In genomic region chr13:23498653-23499052, GRCm38 (mm10) we compare ENCODE assay signal across 10 mouse cellular contexts. TPM values are rescaled to one million over a fixed set of nuclear protein-coding genes. Genes with fewer than 3 reads are reported as not detected.
DNase-seq lines count a peak whose midpoint lies in the region; ATAC-seq and TF ChIP-seq lines count a peak whose summit lies in the region.
"Had no signal": no experiment of that assay in that cellular context is flagged by ENCODE, and none has a peak within 500 bp of the region (broad histone marks: within the 10 kb centered on the region; RNA-seq: fewer than 3 reads in every experiment).

No protein-coding gene starts in this region.

- peak overlapping the region in 1 of 2 experiments; percentile 39; a peak in 1 of 4 replicates for H3K27ac ChIP-seq in heart, embryonic 14.5 days (replicated peaks in 1 of 2; ENCODE audit: control insufficient read depth in 1 of 2, insufficient read depth in 1 of 2, low read depth in 2 of 2, low read length in 2 of 2)
- H3K27ac ChIP-seq in bone marrow macrophage, adult 2 months (ENCODE audit: insufficient read depth, low read depth, low read length) = no peak overlapping the region
- no peak overlapping the region for H3K27ac ChIP-seq in hindbrain, embryonic 12.5 days
- no peak overlapping the region for H3K27ac ChIP-seq in midbrain, embryonic 12.5 days (replicated peaks)
- H3K27ac ChIP-seq in thymus, adult 2 months (ENCODE audit: control insufficient read depth, insufficient read depth, low read length) = no peak overlapping the region
- H3K27ac ChIP-seq: macrophage had no signal

- 7% methylated on average over 10 of the region's 10 CpGs for WGBS in heart, embryonic 14.5 days
- 5% methylated on average over 10 of the region's 10 CpGs for WGBS in hindbrain, embryonic 12.5 days
- WGBS in midbrain, embryonic 12.5 days = 6% methylated on average over 10 of the region's 10 CpGs
- WGBS in thymus, adult 2 months = 63% methylated on average over 10 of the region's 10 CpGs

- H3K36me3 ChIP-seq in heart, embryonic 14.5 days (ENCODE audit: control insufficient read depth, insufficient read depth, low read length) = no peaks in the 10 kb centered on the region
- no peaks in the 10 kb centered on the region for H3K36me3 ChIP-seq in hindbrain, embryonic 12.5 days
- no peaks in the 10 kb centered on the region for H3K36me3 ChIP-seq in midbrain, embryonic 12.5 days
- H3K36me3 ChIP-seq in thymus, adult 2 months (ENCODE audit: control insufficient read depth, insufficient read depth, low read length) = no peaks in the 10 kb centered on the region

- ATAC-seq in heart, embryonic 14.5 days (ENCODE audit: insufficient number of reproducible peaks, insufficient read depth, low FRiP score, low read depth) = no peak
- no peak for ATAC-seq in hindbrain, embryonic 12.5 days (ENCODE audit: low FRiP score)
- no peak for ATAC-seq in midbrain, embryonic 12.5 days (ENCODE audit: low FRiP score, low read depth)

- H3K9ac ChIP-seq in heart, embryonic 14.5 days (ENCODE audit: low read length) = peak overlapping the region; percentile 61
- no peak overlapping the region for H3K9ac ChIP-seq in hindbrain, embryonic 12.5 days
- H3K9ac ChIP-seq in midbrain, embryonic 12.5 days (replicated peaks) = no peak overlapping the region

- H3K4me2 ChIP-seq in heart, embryonic 14.5 days (ENCODE audit: low read length) = peak overlapping the region; percentile 71
- peak overlapping the region; percentile 44 for H3K4me2 ChIP-seq in hindbrain, embryonic 12.5 days (replicated peaks)
- H3K4me2 ChIP-seq in midbrain, embryonic 12.5 days (replicated peaks) = peak overlapping the region; percentile 42

- H3K9me3 ChIP-seq in heart, embryonic 14.5 days (ENCODE audit: control insufficient read depth, low read length) = no peaks in the 10 kb centered on the region
- no peaks in the 10 kb centered on the region for H3K9me3 ChIP-seq in hindbrain, embryonic 12.5 days (replicated peaks)
- H3K9me3 ChIP-seq in midbrain, embryonic 12.5 days = no peaks in the 10 kb centered on the region

- H3K4me3 ChIP-seq in heart, embryonic 14.5 days (ENCODE audit: control insufficient read depth in 1 of 2, insufficient read depth in 1 of 2, low read depth in 1 of 2, low read length in 2 of 2) = peak overlapping the region; percentile 40 to 42; a peak in 3 of 4 replicates
- H3K4me3 ChIP-seq in bone marrow macrophage, adult 2 months (ENCODE audit: insufficient read depth, low read length) = peak overlapping the region; percentile 40; the same call in 1 of the 2 replicates
- H3K4me3 ChIP-seq in hindbrain, embryonic 12.5 days = peak overlapping the region; percentile 24
- H3K4me3 ChIP-seq in midbrain, embryonic 12.5 days = peak overlapping the region; percentile 16
- H3K4me3 ChIP-seq in thymus, adult 2 months (ENCODE audit: control insufficient read depth, insufficient read depth, low read length) = no peak overlapping the region

- no peak for TF ChIP-seq CTCF in bone marrow macrophage, adult 2 months (IDR thresholded peaks at IDR 0.05; ENCODE audit: low read depth, low read length)
- TF ChIP-seq CTCF in thymus, adult 2 months (IDR thresholded peaks at IDR 0.05; ENCODE audit: borderline replicate concordance, control insufficient read depth, extremely low read depth, insufficient read depth, low read length, poor library complexity) = no peak

- peaks cover 2 to 12% of the 10 kb centered on the region in 2 experiments; a peak in 2 of 4 replicates for H3K4me1 ChIP-seq in heart, embryonic 14.5 days (ENCODE audit: control insufficient read depth in 2 of 2, insufficient read depth in 2 of 2, low read length in 2 of 2)
- peaks cover 15% of the 10 kb centered on the region for H3K4me1 ChIP-seq in bone marrow macrophage, adult 2 months (ENCODE audit: control insufficient read depth, insufficient read depth, low read length)
- peaks cover 6% of the 10 kb centered on the region; the same call in 1 of the 2 replicates for H3K4me1 ChIP-seq in hindbrain, embryonic 12.5 days
- H3K4me1 ChIP-seq in midbrain, embryonic 12.5 days = peaks cover 19% of the 10 kb centered on the region; the same call in 1 of the 2 replicates
- no peaks in the 10 kb centered on the region for H3K4me1 ChIP-seq in thymus, adult 2 months (replicated peaks; ENCODE audit: control insufficient read depth, insufficient read depth, low read length)

- TF ChIP-seq POLR2A in bone marrow macrophage, adult 2 months (IDR thresholded peaks at IDR 0.05; ENCODE audit: borderline replicate concordance, low read depth, low read length) = no peak
- no peak for TF ChIP-seq POLR2A in thymus, adult 2 months (IDR thresholded peaks at IDR 0.05; ENCODE audit: control insufficient read depth, extremely low read depth, insufficient read depth, low read length, poor library complexity)

- no peak for DNase-seq in heart, adult 18-20 months
- no peak for DNase-seq in adrenal gland, postnatal 10 days
- no peak for DNase-seq in frontal cortex, postnatal 36 days (ENCODE audit: low spot score in 2 of 2)
- no peak for DNase-seq in thymus, adult 2 months

- no peaks in the 10 kb centered on the region for H3K27me3 ChIP-seq in heart, embryonic 14.5 days (ENCODE audit: control insufficient read depth, insufficient read depth, low read length)
- H3K27me3 ChIP-seq in hindbrain, embryonic 12.5 days = peaks cover 11% of the 10 kb centered on the region
- H3K27me3 ChIP-seq in midbrain, embryonic 12.5 days = peaks cover 18% of the 10 kb centered on the region
- no peaks in the 10 kb centered on the region for H3K27me3 ChIP-seq in thymus, adult 2 months (ENCODE audit: control insufficient read depth, insufficient read depth, low read length)

RNA-seq across cellular contexts. Expression of gene Btn2a2, which starts 10.0 kb away (rescaled TPM):
- polyA plus RNA-seq in heart, embryonic 14.5 days (2014; fragmentation: Nextera tagmentation; extraction: Ambion mirVana) = 0.40 and 0.43 TPM in 2 replicates
- total RNA-seq in heart, adult 18-20 months (2021) = not detected
- not detected in 2 replicates for polyA plus RNA-seq in bone marrow macrophage, adult 2 months (2012; ENCODE audit: insufficient read depth, insufficient read length, missing spikeins)
- polyA plus RNA-seq in hindbrain, embryonic 12.5 days (2016; fragmentation: Nextera tagmentation; extraction: Ambion mirVana) = 0.34 and 0.43 TPM in 2 replicates
- 0.10 and 0.17 TPM in 2 replicates for polyA plus RNA-seq in midbrain, embryonic 12.5 days (2016; fragmentation: Nextera tagmentation; extraction: Ambion mirVana)
- not detected for total RNA-seq in adrenal gland, postnatal 10 days (2021)
- polyA plus RNA-seq in thymus, adult 2 months (2012; rRNA removed) = 0.23 and 0.27 TPM in 2 replicates
- total RNA-seq: common myeloid progenitor, adult 5-6 weeks had no signal
- polyA plus RNA-seq: macrophage had no signal

RNA-seq across cellular contexts. Expression of gene Hist1h4h, which starts 32.2 kb away (rescaled TPM):
- 7.5 and 8.5 TPM in 2 replicates for polyA plus RNA-seq in heart, embryonic 14.5 days (2014; fragmentation: Nextera tagmentation; extraction: Ambion mirVana)
- 100 to 1,000 TPM; 225 to 244 TPM for total RNA-seq in heart, adult 18-20 months (2021)
- 2.5 and 3.1 TPM in 2 replicates for polyA plus RNA-seq in bone marrow macrophage, adult 2 months (2012; ENCODE audit: insufficient read depth, insufficient read length, missing spikeins)
- polyA plus RNA-seq in hindbrain, embryonic 12.5 days (2016; fragmentation: Nextera tagmentation; extraction: Ambion mirVana) = 5.7 and 6.9 TPM in 2 replicates
- 4.2 and 4.4 TPM in 2 replicates for polyA plus RNA-seq in midbrain, embryonic 12.5 days (2016; fragmentation: Nextera tagmentation; extraction: Ambion mirVana)
- 1,000 to 10,000 TPM in 1 of 2 experiments, 100 to 1,000 TPM in 1; 930 to 1,063 TPM for total RNA-seq in adrenal gland, postnatal 10 days (2021)
- 150 and 182 TPM in 2 replicates for polyA plus RNA-seq in thymus, adult 2 months (2012; rRNA removed)

RNA-seq across cellular contexts. Expression of gene Btn1a1, which starts 33.0 kb away (rescaled TPM):
- 1.7 and 1.9 TPM in 2 replicates for polyA plus RNA-seq in heart, embryonic 14.5 days (2014; fragmentation: Nextera tagmentation; extraction: Ambion mirVana)
- not detected for total RNA-seq in heart, adult 18-20 months (2021)
- not detected in 2 replicates for polyA plus RNA-seq in bone marrow macrophage, adult 2 months (2012; ENCODE audit: insufficient read depth, insufficient read length, missing spikeins)
- polyA plus RNA-seq in hindbrain, embryonic 12.5 days (2016; fragmentation: Nextera tagmentation; extraction: Ambion mirVana) = 0.12 TPM in 1 of 2 replicates, not detected in the other
- not detected in 2 replicates for polyA plus RNA-seq in midbrain, embryonic 12.5 days (2016; fragmentation: Nextera tagmentation; extraction: Ambion mirVana)
- total RNA-seq in adrenal gland, postnatal 10 days (2021) = under 1 TPM in 1 of 2 experiments, not detected in 1; 0.55 TPM
- polyA plus RNA-seq in thymus, adult 2 months (2012; rRNA removed) = 0.05 and 0.15 TPM in 2 replicates
- total RNA-seq: common myeloid progenitor, adult 5-6 weeks had no signal
- polyA plus RNA-seq: macrophage had no signal

RNA-seq across cellular contexts. Expression of gene Hist1h2af, which starts 35.1 kb away (rescaled TPM):
- polyA plus RNA-seq in heart, embryonic 14.5 days (2014; fragmentation: Nextera tagmentation; extraction: Ambion mirVana) = 3.8 and 5.4 TPM in 2 replicates
- 10 to 100 TPM in 1 of 2 experiments, 1 to 10 TPM in 1; 6.3 to 16.6 TPM for total RNA-seq in heart, adult 18-20 months (2021)
- polyA plus RNA-seq in bone marrow macrophage, adult 2 months (2012; ENCODE audit: insufficient read depth, insufficient read length, missing spikeins) = 42.5 and 76.9 TPM in 2 replicates
- polyA plus RNA-seq in hindbrain, embryonic 12.5 days (2016; fragmentation: Nextera tagmentation; extraction: Ambion mirVana) = 5.2 TPM in 1 of 2 replicates, not detected in the other
- 7.9 and 8.4 TPM in 2 replicates for polyA plus RNA-seq in midbrain, embryonic 12.5 days (2016; fragmentation: Nextera tagmentation; extraction: Ambion mirVana)
- total RNA-seq in adrenal gland, postnatal 10 days (2021) = 100 to 1,000 TPM; 261 to 325 TPM
- polyA plus RNA-seq in thymus, adult 2 months (2012; rRNA removed) = 4,070 and 5,945 TPM in 2 replicates
- polyA plus RNA-seq: macrophage had no signal

RNA-seq across cellular contexts. Expression of gene Hist1h3g, which starts 36.6 kb away (rescaled TPM):
- 3.0 and 4.3 TPM in 2 replicates for polyA plus RNA-seq in heart, embryonic 14.5 days (2014; fragmentation: Nextera tagmentation; extraction: Ambion mirVana)
- total RNA-seq in heart, adult 18-20 months (2021) = 1 to 10 TPM; 3.1 TPM
- not detected in 2 replicates for polyA plus RNA-seq in bone marrow macrophage, adult 2 months (2012; ENCODE audit: insufficient read depth, insufficient read length, missing spikeins)
- 2.2 and 4.4 TPM in 2 replicates for polyA plus RNA-seq in hindbrain, embryonic 12.5 days (2016; fragmentation: Nextera tagmentation; extraction: Ambion mirVana)
- polyA plus RNA-seq in midbrain, embryonic 12.5 days (2016; fragmentation: Nextera tagmentation; extraction: Ambion mirVana) = 4.8 and 6.9 TPM in 2 replicates
- 10 to 100 TPM; 76.3 to 91.7 TPM for total RNA-seq in adrenal gland, postnatal 10 days (2021)
- 496 and 661 TPM in 2 replicates for polyA plus RNA-seq in thymus, adult 2 months (2012; rRNA removed)
- polyA plus RNA-seq: macrophage had no signal

Comparison
In these comparisons a context has a peak if more than half of its experiments do, and no peak if none do; other contexts are left out.
1. RNA of gene Hist1h4h, which starts 32.2 kb away (polyA plus RNA-seq): 150 to 182 TPM in thymus, adult 2 months; 7.5 to 8.5 TPM in heart, embryonic 14.5 days, 5.7 to 6.9 TPM in hindbrain, embryonic 12.5 days, 4.2 to 4.4 TPM in midbrain, embryonic 12.5 days and 2.5 to 3.1 TPM in bone marrow macrophage, adult 2 months; every median in the first group is over 10 times any median in the second.
2. Peak in every context shown above with its lines, with median percentiles within 50 percentile points of each other: H3K4me2 ChIP-seq.